Mouse (Mus musculus) forebrain, postnatal 0 days (tissue): Measurements from ENCODE around the gene Vrk2. TPM values are rescaled to one million over a fixed set of nuclear protein-coding genes. Genes with fewer than 3 reads are reported as not detected.

Experiments used
- ATAC-seq: fragments of 200-750 bp; cut with Nextera tagmentation; 2 replicates; pipeline ENCODE4 v1.8.0; 2017; ENCODE audit warnings: mild to moderate bottlenecking, moderate library complexity
- DNase-seq: peaks from one replicate; pipeline ENCODE4 v3.0.0-alpha.2; 2015
- H3K27ac ChIP-seq: fragments of 300-500 bp; sonication (generic); 2 replicates; pipeline ENCODE4 v1.5.1; 2014; ENCODE audit warnings: low read depth, mild to moderate bottlenecking, antibody characterized with exemption, low read length, moderate library complexity, mixed read lengths
- H3K27me3 ChIP-seq: fragments of 300-500 bp; sonication (generic); 2 replicates; pipeline ENCODE4 v1.6.1; 2014; ENCODE audit warnings: mild to moderate bottlenecking, low read length, mixed read lengths; ENCODE audit not compliant: insufficient read depth
- H3K36me3 ChIP-seq: fragments of 300-500 bp; sonication (generic); 2 replicates; pipeline ENCODE4 v1.6.1; 2014; ENCODE audit warnings: mild to moderate bottlenecking, moderate library complexity; ENCODE audit not compliant: insufficient read depth
- H3K4me1 ChIP-seq: fragments of 300-500 bp; sonication (generic); 2 replicates; pipeline ENCODE4 v1.6.1; 2014; ENCODE audit warnings: antibody characterized with exemption; ENCODE audit not compliant: insufficient read depth
- H3K4me2 ChIP-seq: fragments of 300-500 bp; sonication (generic); 2 replicates; pipeline ENCODE4 v1.6.1; 2014; ENCODE audit warnings: low read depth, mild to moderate bottlenecking, moderate library complexity
- H3K4me3 ChIP-seq: fragments of 300-500 bp; sonication (generic); 2 replicates; pipeline ENCODE4 v1.5.1; 2014; ENCODE audit warnings: low read depth, low read length, mixed read lengths
- H3K9ac ChIP-seq: fragments of 300-500 bp; sonication (generic); 2 replicates; pipeline ENCODE4 v1.6.1; 2014; ENCODE audit warnings: mild to moderate bottlenecking
- H3K9me3 ChIP-seq: fragments of 300-500 bp; sonication (generic); 2 replicates; pipeline ENCODE4 v1.6.1; 2016; ENCODE audit warnings: low read length
- CTCF ChIP-seq: sonication (generic); IDR thresholded peaks from 2 replicates; pipeline ENCODE4 v1.5.1; 2016; ENCODE audit warnings: antibody characterized with exemption, control low read depth, low read depth
- WGBS: fragments of 180-500 bp; shearing (Covaris S2); extraction: QIAGEN DNeasy Blood & Tissue Kit; methylation state at CpG from one replicate; pipeline ENCODE4 v1.1.7; 2014; 5-methylcytosine and 5-hydroxymethylcytosine counted together
- polyA plus RNA-seq: library from polyadenylated mRNA; unstranded; fragments of >200 nt; fragmentation: Nextera tagmentation; extraction: Ambion mirVana; gene quantifications from 2 replicates; pipeline ENCODE4 v1.2.1, GENCODE M21; 2015
- total RNA-seq: library from RNA; depleted of rRNA; stranded (reverse); fragments of >200 nt; gene quantifications from 2 replicates; pipeline ENCODE4 v1.2.3, GENCODE M21; 2014

The Vrk2 gene
- total and polyA plus RNA-seq, 2 experiments from 2014 or later, result 2.5 to 3.1 TPM

- ATAC-seq, result peak; percentile 93
- Histone ChIP-seq H3K9ac (no peak overlapping the region), H3K36me3 (no peaks in the 10 kb centered on the region), H3K4me1 (no peaks in the 10 kb centered on the region), H3K27me3 (no peaks in the 10 kb centered on the region), H3K27ac (no peak overlapping the region), H3K9me3 (no peaks in the 10 kb centered on the region), H3K4me3 (no peak overlapping the region), H3K4me2 (no peak overlapping the region)
- peak; percentile 62 for DNase-seq
- 59% methylated on average over 10 of the region's 10 CpGs for WGBS
- TF ChIP-seq CTCF, result no peak
These were observed 15.0 kb upstream of the Vrk2 start for GRCm38 (mm10) chr11:26608795-26609194.

GRCm38 (mm10) chr11:26604061-26604655 lies 10.4 kb upstream of the Vrk2 start:
- Histone ChIP-seq H3K9ac (no peak overlapping the region), H3K36me3 (no peaks in the 10 kb centered on the region)
- WGBS, result 89% methylated on average over 1 of the region's 1 CpGs

GRCm38 (mm10) chr11:26601571-26602175 lies 7.9 kb upstream of the Vrk2 start:
- DNase-seq (no peak), ATAC-seq (no peak)
- no peaks in the 10 kb centered on the region for H3K4me1 ChIP-seq
- TF ChIP-seq CTCF, result no peak
- H3K4me2 ChIP-seq, result no peak overlapping the region
- no peak overlapping the region for H3K9ac ChIP-seq
- no peak overlapping the region for H3K27ac ChIP-seq
- 92% methylated on average over 2 of the region's 2 CpGs for WGBS
- H3K4me3 ChIP-seq, result no peak overlapping the region
- no peaks in the 10 kb centered on the region for H3K9me3 ChIP-seq
- H3K27me3 ChIP-seq, result no peaks in the 10 kb centered on the region
- H3K36me3 ChIP-seq, result no peaks in the 10 kb centered on the region

More at GRCm38 (mm10) chr11:26604061-26604655, 10.4 kb upstream of the Vrk2 start:
- Histone ChIP-seq H3K27ac (no peak overlapping the region), H3K4me2 (no peak overlapping the region), H3K4me1 (no peaks in the 10 kb centered on the region), H3K9me3 (no peaks in the 10 kb centered on the region), H3K4me3 (no peak overlapping the region), H3K27me3 (no peaks in the 10 kb centered on the region)
- TF ChIP-seq CTCF, result no peak
- no peak for ATAC-seq
- DNase-seq, result no peak

- ATAC-seq (no peak), DNase-seq (no peak)
- no peak overlapping the region for H3K27ac ChIP-seq
- no peak overlapping the region for H3K4me3 ChIP-seq
- H3K27me3 ChIP-seq, result no peaks in the 10 kb centered on the region
- no peak overlapping the region for H3K4me2 ChIP-seq
- no peak for TF ChIP-seq CTCF
- no peaks in the 10 kb centered on the region for H3K9me3 ChIP-seq
- no peaks in the 10 kb centered on the region for H3K36me3 ChIP-seq
- H3K4me1 ChIP-seq, result no peaks in the 10 kb centered on the region
- 85% methylated on average over 4 of the region's 4 CpGs for WGBS
- no peak overlapping the region for H3K9ac ChIP-seq
These were observed 6.9 kb upstream of the Vrk2 start for GRCm38 (mm10) chr11:26600692-26601091.

GRCm38 (mm10) chr11:26598876-26599275 lies 5.1 kb upstream of the Vrk2 start:
- no peaks in the 10 kb centered on the region for H3K4me1 ChIP-seq
- H3K27me3 ChIP-seq, result no peaks in the 10 kb centered on the region
- no peak overlapping the region for H3K4me2 ChIP-seq
- H3K9me3 ChIP-seq, result no peaks in the 10 kb centered on the region
- TF ChIP-seq CTCF, result no peak
- WGBS, result 79% methylated on average over 1 of the region's 1 CpGs
- ATAC-seq, result no peak
- H3K9ac ChIP-seq, result no peak overlapping the region
- no peaks in the 10 kb centered on the region for H3K36me3 ChIP-seq
- no peak overlapping the region for H3K4me3 ChIP-seq
- DNase-seq, result no peak
- H3K27ac ChIP-seq, result no peak overlapping the region

- H3K9ac ChIP-seq, result no peak overlapping the region
- no peak overlapping the region for H3K27ac ChIP-seq
- H3K9me3 ChIP-seq, result no peaks in the 10 kb centered on the region
- H3K27me3 ChIP-seq, result no peaks in the 10 kb centered on the region
- no peak overlapping the region for H3K4me2 ChIP-seq
- H3K4me3 ChIP-seq, result no peak overlapping the region
- no peaks in the 10 kb centered on the region for H3K4me1 ChIP-seq
- ATAC-seq (no peak), DNase-seq (no peak)
- TF ChIP-seq CTCF, result no peak
- 64% methylated on average over 6 of the region's 6 CpGs for WGBS
- no peaks in the 10 kb centered on the region for H3K36me3 ChIP-seq
These were observed 4.0 kb upstream of the Vrk2 start for GRCm38 (mm10) chr11:26597761-26598160.

GRCm38 (mm10) chr11:26597145-26597544 lies 3.3 kb upstream of the Vrk2 start:
- DNase-seq, result no peak
- H3K4me2 ChIP-seq, result no peak overlapping the region
- no peaks in the 10 kb centered on the region for H3K27me3 ChIP-seq
- H3K36me3 ChIP-seq, result no peaks in the 10 kb centered on the region
- H3K4me1 ChIP-seq, result no peaks in the 10 kb centered on the region
- no peak for TF ChIP-seq CTCF
- WGBS, result 76% methylated on average over 6 of the region's 6 CpGs
- ATAC-seq, result no peak
- H3K27ac ChIP-seq, result no peak overlapping the region
- H3K4me3 ChIP-seq, result no peak overlapping the region
- no peak overlapping the region for H3K9ac ChIP-seq
- H3K9me3 ChIP-seq, result no peaks in the 10 kb centered on the region
